Mouse (Mus musculus): ENCODE measurements around the gene Foxp1.

GRCm38 (mm10) chr6:99528972-99529371, 6.5 kb upstream of the Foxp1 start:
- TF ChIP-seq CTCF (IDR thresholded peaks at IDR 0.05; ENCODE audit: borderline replicate concordance, control insufficient read depth, extremely low read depth, insufficient read depth, low read length, poor library complexity) = no peak
- TF ChIP-seq POLR2A (IDR thresholded peaks at IDR 0.05; ENCODE audit: control insufficient read depth, extremely low read depth, insufficient read depth, low read length, poor library complexity) = no peak
